Mouse (Mus musculus) lung, adult 2 months (tissue): Measurements from ENCODE around the gene Vdac1.

Source experiments
- CTCF ChIP-seq: fragments of 200-500 bp; IDR thresholded peaks from 2 replicates; pipeline ENCODE4 v1.5.1; 2011; ENCODE audit warnings: mild to moderate bottlenecking, low read length, control low read depth; ENCODE audit not compliant: insufficient read depth
- POLR2A ChIP-seq: fragments of 200-500 bp; IDR thresholded peaks from 2 replicates; pipeline ENCODE4 v1.6.1; 2011; ENCODE audit warnings: low read depth, mild to moderate bottlenecking, control low read depth, low read length, borderline replicate concordance; ENCODE audit errors: extremely low read depth

DNA sequence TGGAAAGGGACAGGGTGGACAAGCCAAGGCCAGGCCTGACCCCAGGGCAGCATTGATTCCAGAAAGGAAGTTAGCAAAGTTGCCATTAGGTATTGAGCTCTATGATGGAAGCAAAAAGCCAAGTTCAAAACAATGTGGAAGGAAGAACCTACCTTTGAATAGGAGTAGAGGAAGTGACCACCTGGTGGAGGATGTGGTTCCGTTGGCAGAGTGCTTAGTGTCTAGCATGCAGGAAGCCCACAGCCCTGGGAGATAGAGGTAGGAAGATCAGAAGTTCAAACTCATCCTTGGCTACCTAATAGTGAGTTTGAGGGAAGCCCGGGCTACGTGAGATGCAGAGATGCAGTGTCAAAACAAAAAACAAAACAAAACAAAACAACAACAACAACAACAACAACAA is 8.4 kb upstream of the Vdac1 start:
- TF ChIP-seq POLR2A (no peak), CTCF (no peak)
